Mouse (Mus musculus) neural tube, embryonic 11.5 days (tissue): Measurements from ENCODE around the gene Atg4d. TPM values are rescaled to one million over a fixed set of nuclear protein-coding genes. Genes with fewer than 3 reads are reported as not detected.

Experiments
- polyA plus RNA-seq: library from polyadenylated mRNA; unstranded; fragments of >200 nt; fragmentation: Nextera tagmentation; extraction: Ambion mirVana; gene quantifications from 2 replicates; pipeline ENCODE4 v1.2.1, GENCODE M21; 2014

Atg4d gene
- polyA plus RNA-seq, 1 experiment from 2014 or later = 55.1 TPM

Other genes with a start within 250 kb of the Atg4d start
- 5.6 TPM in 2 replicates for gene Icam1, start 249.3 kb upstream of the Atg4d start, polyA plus RNA-seq
- gene Icam4, start 235.9 kb upstream of the Atg4d start, polyA plus RNA-seq = 4.2 and 5.8 TPM in 2 replicates
- gene Icam5, start 233.2 kb upstream of the Atg4d start, polyA plus RNA-seq = 0.11 TPM in 1 of 2 replicates, not detected in the other
- gene Zglp1, start 198.2 kb upstream of the Atg4d start, polyA plus RNA-seq = 1.2 and 1.9 TPM in 2 replicates
- gene Gm49373, start 192.2 kb upstream of the Atg4d start, polyA plus RNA-seq = 0.82 and 0.97 TPM in 2 replicates
- 52.0 and 55.5 TPM in 2 replicates for gene Fdx1l, start 191.7 kb upstream of the Atg4d start, polyA plus RNA-seq
- 2.7 and 2.8 TPM in 2 replicates for gene Gm38431, start 173.3 kb upstream of the Atg4d start, polyA plus RNA-seq
- 88.4 and 90.7 TPM in 2 replicates for gene Raver1, start 173.3 kb upstream of the Atg4d start, polyA plus RNA-seq
- gene Tyk2, start 134.1 kb upstream of the Atg4d start, polyA plus RNA-seq = 8.6 and 9.2 TPM in 2 replicates
- 319 and 341 TPM in 2 replicates for gene Cdc37, start 115.3 kb upstream of the Atg4d start, polyA plus RNA-seq
- gene Pde4a, start 99.6 kb upstream of the Atg4d start, polyA plus RNA-seq = 5.4 and 7.5 TPM in 2 replicates
- gene Keap1, start 25.9 kb upstream of the Atg4d start, polyA plus RNA-seq = 32.3 and 34.1 TPM in 2 replicates
- 0.73 and 1.7 TPM in 2 replicates for gene S1pr5, start 16.9 kb upstream of the Atg4d start, polyA plus RNA-seq
- gene Kri1, start 22.7 kb downstream of the Atg4d start, polyA plus RNA-seq = 15.0 and 15.5 TPM in 2 replicates
- gene Cdkn2d, start 26.1 kb downstream of the Atg4d start, polyA plus RNA-seq = 79.4 and 87.1 TPM in 2 replicates
- 2.0 and 2.7 TPM in 2 replicates for gene Ap1m2, start 47.0 kb downstream of the Atg4d start, polyA plus RNA-seq
- 79.1 and 81.5 TPM in 2 replicates for gene Slc44a2, start 55.4 kb downstream of the Atg4d start, polyA plus RNA-seq
- gene Ilf3, start 102.6 kb downstream of the Atg4d start, polyA plus RNA-seq = 270 and 288 TPM in 2 replicates
- gene Qtrt1, start 146.5 kb downstream of the Atg4d start, polyA plus RNA-seq = 47.8 and 51.8 TPM in 2 replicates
- 66.3 and 69.7 TPM in 2 replicates for gene Dnm2, start 159.6 kb downstream of the Atg4d start, polyA plus RNA-seq
- 69.8 and 77.0 TPM in 2 replicates for gene Tmed1, start 245.0 kb downstream of the Atg4d start, polyA plus RNA-seq